Mouse (Mus musculus): ENCODE measurements around the gene Teddm2. TPM values are rescaled to one million over a fixed set of nuclear protein-coding genes. Genes with fewer than 3 reads are reported as not detected.

Teddm2 gene
- polyA plus RNA-seq, 1 experiment: 4.6 TPM

- Histone ChIP-seq H3K27ac (ENCODE audit: insufficient read depth, low read length) (no peak overlapping the region), H3K4me1 (ENCODE audit: control insufficient read depth, insufficient read depth, low read length) (peaks cover 2% of the 10 kb centered on the region; the same call in 1 of the 2 replicates), H3K4me3 (ENCODE audit: insufficient read depth, low read length) (no peak overlapping the region)
- no peak for TF ChIP-seq POLR2A (IDR thresholded peaks at IDR 0.05; ENCODE audit: extremely low read depth, insufficient read depth, low read length)
- peak; percentile 38; the same call in 1 of the 2 replicates for TF ChIP-seq CTCF (IDR thresholded peaks at IDR 0.05; ENCODE audit: extremely low read depth, insufficient read depth, low read length)
These were observed 53.2 kb downstream of the Teddm2 start for GRCm38 (mm10) chr1:153846867-153847266.

- peaks cover 2% of the 10 kb centered on the region; the same call in 1 of the 2 replicates for H3K4me1 ChIP-seq (ENCODE audit: control insufficient read depth, insufficient read depth, low read length)
- no peak overlapping the region for H3K27ac ChIP-seq (ENCODE audit: insufficient read depth, low read length)
- H3K4me3 ChIP-seq (ENCODE audit: insufficient read depth, low read length): no peak overlapping the region
- TF ChIP-seq POLR2A (IDR thresholded peaks at IDR 0.05; ENCODE audit: extremely low read depth, insufficient read depth, low read length) (no peak), CTCF (IDR thresholded peaks at IDR 0.05; ENCODE audit: extremely low read depth, insufficient read depth, low read length) (no peak)
These were observed 53.6 kb downstream of the Teddm2 start for GRCm38 (mm10) chr1:153846420-153846819.

- H3K4me1 ChIP-seq (ENCODE audit: control insufficient read depth, insufficient read depth, low read length): peaks cover 2% of the 10 kb centered on the region; the same call in 1 of the 2 replicates
- H3K27ac ChIP-seq (ENCODE audit: insufficient read depth, low read length): no peak within 1 kb of the TSS
- no peak within 1 kb of the TSS for H3K4me3 ChIP-seq (ENCODE audit: insufficient read depth, low read length)
- TF ChIP-seq POLR2A (IDR thresholded peaks at IDR 0.05; ENCODE audit: extremely low read depth, insufficient read depth, low read length): no peak
- TF ChIP-seq CTCF (IDR thresholded peaks at IDR 0.05; ENCODE audit: extremely low read depth, insufficient read depth, low read length): no peak
These were observed 56.0 kb downstream of the Teddm2 start, which contains the start of gene Rgsl1 for GRCm38 (mm10) chr1:153844042-153844441. Rgsl1 (minus strand) TSS chr1:153844142.

GRCm38 (mm10) chr1:153842121-153842740, 57.8 kb downstream of the Teddm2 start:
- Histone ChIP-seq H3K4me1 (ENCODE audit: control insufficient read depth, insufficient read depth, low read length) (peaks cover 2% of the 10 kb centered on the region; the same call in 1 of the 2 replicates), H3K27ac (ENCODE audit: insufficient read depth, low read length) (no peak overlapping the region), H3K4me3 (ENCODE audit: insufficient read depth, low read length) (no peak overlapping the region)
- TF ChIP-seq POLR2A (IDR thresholded peaks at IDR 0.05; ENCODE audit: extremely low read depth, insufficient read depth, low read length) (no peak), CTCF (IDR thresholded peaks at IDR 0.05; ENCODE audit: extremely low read depth, insufficient read depth, low read length) (no peak)

GRCm38 (mm10) chr1:153836036-153836435, 64.0 kb downstream of the Teddm2 start:
- Histone ChIP-seq H3K4me1 (ENCODE audit: control insufficient read depth, insufficient read depth, low read length) (no peaks in the 10 kb centered on the region), H3K4me3 (ENCODE audit: insufficient read depth, low read length) (no peak overlapping the region), H3K27ac (ENCODE audit: insufficient read depth, low read length) (no peak overlapping the region)
- no peak for TF ChIP-seq CTCF (IDR thresholded peaks at IDR 0.05; ENCODE audit: extremely low read depth, insufficient read depth, low read length)
- no peak for TF ChIP-seq POLR2A (IDR thresholded peaks at IDR 0.05; ENCODE audit: extremely low read depth, insufficient read depth, low read length)

GRCm38 (mm10) chr1:153830746-153831145, 69.3 kb downstream of the Teddm2 start:
- Histone ChIP-seq H3K4me3 (ENCODE audit: insufficient read depth, low read length) (no peak overlapping the region), H3K27ac (ENCODE audit: insufficient read depth, low read length) (no peak overlapping the region), H3K4me1 (ENCODE audit: control insufficient read depth, insufficient read depth, low read length) (no peaks in the 10 kb centered on the region)
- TF ChIP-seq POLR2A (IDR thresholded peaks at IDR 0.05; ENCODE audit: extremely low read depth, insufficient read depth, low read length) (no peak), CTCF (IDR thresholded peaks at IDR 0.05; ENCODE audit: extremely low read depth, insufficient read depth, low read length) (no peak)

GRCm38 (mm10) chr1:153820216-153820615, 79.8 kb downstream of the Teddm2 start:
- TF ChIP-seq POLR2A (IDR thresholded peaks at IDR 0.05; ENCODE audit: extremely low read depth, insufficient read depth, low read length) (no peak), CTCF (IDR thresholded peaks at IDR 0.05; ENCODE audit: extremely low read depth, insufficient read depth, low read length) (no peak)
- no peak overlapping the region for H3K4me3 ChIP-seq (ENCODE audit: insufficient read depth, low read length)
- no peak overlapping the region for H3K27ac ChIP-seq (ENCODE audit: insufficient read depth, low read length)
- no peaks in the 10 kb centered on the region for H3K4me1 ChIP-seq (ENCODE audit: control insufficient read depth, insufficient read depth, low read length)

GRCm38 (mm10) chr1:153814278-153814677, 85.8 kb downstream of the Teddm2 start:
- Histone ChIP-seq H3K4me1 (ENCODE audit: control insufficient read depth, insufficient read depth, low read length) (no peaks in the 10 kb centered on the region), H3K27ac (ENCODE audit: insufficient read depth, low read length) (no peak overlapping the region)

GRCm38 (mm10) chr1:153807390-153807993, 92.5 kb downstream of the Teddm2 start:
- TF ChIP-seq CTCF (IDR thresholded peaks at IDR 0.05; ENCODE audit: extremely low read depth, insufficient read depth, low read length) (peak; percentile 67), POLR2A (IDR thresholded peaks at IDR 0.05; ENCODE audit: extremely low read depth, insufficient read depth, low read length) (no peak)
- Histone ChIP-seq H3K4me1 (ENCODE audit: control insufficient read depth, insufficient read depth, low read length) (no peaks in the 10 kb centered on the region), H3K4me3 (ENCODE audit: insufficient read depth, low read length) (no peak overlapping the region), H3K27ac (ENCODE audit: insufficient read depth, low read length) (no peak overlapping the region)

More at GRCm38 (mm10) chr1:153814278-153814677, 85.8 kb downstream of the Teddm2 start:
- TF ChIP-seq POLR2A (IDR thresholded peaks at IDR 0.05; ENCODE audit: extremely low read depth, insufficient read depth, low read length) (no peak), CTCF (IDR thresholded peaks at IDR 0.05; ENCODE audit: extremely low read depth, insufficient read depth, low read length) (no peak)
- H3K4me3 ChIP-seq (ENCODE audit: insufficient read depth, low read length): no peak overlapping the region

- no peak for TF ChIP-seq POLR2A (IDR thresholded peaks at IDR 0.05; ENCODE audit: extremely low read depth, insufficient read depth, low read length)
- no peak for TF ChIP-seq CTCF (IDR thresholded peaks at IDR 0.05; ENCODE audit: extremely low read depth, insufficient read depth, low read length)
- Histone ChIP-seq H3K27ac (ENCODE audit: insufficient read depth, low read length) (no peak overlapping the region), H3K4me1 (ENCODE audit: control insufficient read depth, insufficient read depth, low read length) (no peaks in the 10 kb centered on the region), H3K4me3 (ENCODE audit: insufficient read depth, low read length) (no peak overlapping the region)
These were observed 96.5 kb downstream of the Teddm2 start for GRCm38 (mm10) chr1:153803530-153803929.

Measured in cortical plate, adult 2 months (tissue).